Mouse (Mus musculus) midbrain, embryonic 15.5 days (tissue): ENCODE measurements around the gene Acr. TPM values are rescaled to one million over a fixed set of nuclear protein-coding genes. Genes with fewer than 3 reads are reported as not detected.
A peak's percentile ranks its signal among the peaks of the same experiment; 100 is the strongest.

Source experiments
- ATAC-seq: fragments of 200-750 bp; cut with Nextera tagmentation; replicated peaks from 2 replicates; pipeline ENCODE4 v1.8.0; 2017; ENCODE audit warnings: moderate TSS enrichment
- H3K27ac ChIP-seq: fragments of 300-500 bp; sonication (generic); 2 replicates; pipeline ENCODE4 v1.5.1; 2015; ENCODE audit warnings: mild to moderate bottlenecking, inconsistent platforms
- H3K27me3 ChIP-seq: fragments of 300-500 bp; sonication (generic); replicated peaks from 2 replicates; pipeline ENCODE4 v1.6.1; 2015; ENCODE audit warnings: inconsistent platforms
- H3K36me3 ChIP-seq: fragments of 300-500 bp; sonication (generic); replicated peaks from 2 replicates; pipeline ENCODE4 v1.6.1; 2015; ENCODE audit warnings: inconsistent platforms
- H3K4me1 ChIP-seq: fragments of 300-500 bp; sonication (generic); 2 replicates; pipeline ENCODE4 v1.6.1; 2015; ENCODE audit warnings: inconsistent platforms
- H3K4me2 ChIP-seq: fragments of 300-500 bp; sonication (generic); 2 replicates; pipeline ENCODE4 v1.6.1; 2015; ENCODE audit warnings: inconsistent platforms, mild to moderate bottlenecking, moderate library complexity
- H3K4me3 ChIP-seq: fragments of 300-500 bp; sonication (generic); 2 replicates; pipeline ENCODE4 v1.5.1; 2015; ENCODE audit warnings: mild to moderate bottlenecking, inconsistent platforms
- H3K9ac ChIP-seq: fragments of 300-500 bp; sonication (generic); 2 replicates; pipeline ENCODE4 v1.6.1; 2015; ENCODE audit warnings: mild to moderate bottlenecking, inconsistent platforms
- H3K9me3 ChIP-seq: fragments of 300-500 bp; sonication (generic); 2 replicates; pipeline ENCODE4 v1.6.1; 2016; ENCODE audit warnings: inconsistent platforms
- WGBS: fragments of 180-500 bp; shearing (Covaris S2); methylation state at CpG from one replicate; pipeline ENCODE4 v1.1.7; 2015; ENCODE audit warnings: mixed read lengths; 5-methylcytosine and 5-hydroxymethylcytosine counted together
- polyA plus RNA-seq: library from polyadenylated mRNA; unstranded; fragments of >200 nt; fragmentation: Nextera tagmentation; extraction: Ambion mirVana; gene quantifications from 2 replicates; pipeline ENCODE4 v1.2.1, GENCODE M21; 2015

The Acr gene
- polyA plus RNA-seq: 2.4 and 3.2 TPM in 2 replicates

- Histone ChIP-seq H3K9me3 (no peaks in the 10 kb centered on the region), H3K4me2 (no peak within 1 kb of the TSS), H3K4me3 (no peak within 1 kb of the TSS), H3K4me1 (no peaks in the 10 kb centered on the region), H3K27ac (no peak within 1 kb of the TSS), H3K36me3 (no peaks in the 10 kb centered on the region), H3K9ac (no peak within 1 kb of the TSS), H3K27me3 (no peaks in the 10 kb centered on the region)
- WGBS: 87% methylated on average over 6 of the region's 6 CpGs
- no peak for ATAC-seq
These were observed at the start of gene Acr for GRCm38 (mm10) chr15:89568114-89568513. TSS of gene Acr (plus strand) at chr15:89568326.

GRCm38 (mm10) chr15:89521951-89522350 lies 46.2 kb upstream of the Acr start:
- H3K36me3 ChIP-seq: 0 out of 2 replicates have a peak, but pooled peaks cover 6% of the 10 kb centered on the region
- no peak for ATAC-seq
- no peak overlapping the region for H3K4me3 ChIP-seq
- 79% methylated on average over 7 of the region's 7 CpGs for WGBS
- H3K4me1 ChIP-seq: peaks cover 16% of the 10 kb centered on the region; the same call in 1 of the 2 replicates
- no peaks in the 10 kb centered on the region for H3K9me3 ChIP-seq
- H3K27ac ChIP-seq: no peak overlapping the region
- no peak overlapping the region for H3K4me2 ChIP-seq
- no peak overlapping the region for H3K9ac ChIP-seq
- H3K27me3 ChIP-seq: peaks cover 12% of the 10 kb centered on the region

GRCm38 (mm10) chr15:89522566-89523282 lies 45.4 kb upstream of the Acr start:
- WGBS: 89% methylated on average over 10 of the region's 10 CpGs
- peak overlapping the region; percentile 62 for H3K4me3 ChIP-seq
- H3K4me1 ChIP-seq: peaks cover 16% of the 10 kb centered on the region; the same call in 1 of the 2 replicates
- no peak overlapping the region for H3K27ac ChIP-seq
- no peak overlapping the region for H3K9ac ChIP-seq
- no peaks in the 10 kb centered on the region for H3K9me3 ChIP-seq
- H3K4me2 ChIP-seq: peak overlapping the region; percentile 96
- 0 out of 2 replicates have a peak, but pooled peaks cover 6% of the 10 kb centered on the region for H3K36me3 ChIP-seq
- peaks cover 12% of the 10 kb centered on the region for H3K27me3 ChIP-seq
- ATAC-seq: no peak

- H3K4me2 ChIP-seq: peak overlapping the region; percentile 96
- H3K4me1 ChIP-seq: peaks cover 16% of the 10 kb centered on the region; the same call in 1 of the 2 replicates
- ATAC-seq: peak; percentile 53; the same call in 1 of the 2 replicates
- WGBS: 4% methylated on average over 38 of the region's 47 CpGs
- H3K27ac ChIP-seq: no peak overlapping the region
- H3K36me3 ChIP-seq: 0 out of 2 replicates have a peak, but pooled peaks cover 6% of the 10 kb centered on the region
- peaks cover 12% of the 10 kb centered on the region for H3K27me3 ChIP-seq
- no peaks in the 10 kb centered on the region for H3K9me3 ChIP-seq
- H3K9ac ChIP-seq: peak overlapping the region; percentile 45
- peak overlapping the region; percentile 62 for H3K4me3 ChIP-seq
These were observed 44.8 kb upstream of the Acr start for GRCm38 (mm10) chr15:89523283-89523832.

GRCm38 (mm10) chr15:89524001-89524571 lies 44.0 kb upstream of the Acr start:
- Histone ChIP-seq H3K9ac (peak overlapping the region; percentile 59), H3K4me2 (peak overlapping the region; percentile 96), H3K27ac (no peak overlapping the region), H3K4me3 (peak overlapping the region; percentile 62), H3K4me1 (peaks cover 16% of the 10 kb centered on the region; the same call in 1 of the 2 replicates), H3K27me3 (peaks cover 12% of the 10 kb centered on the region), H3K36me3 (0 out of 2 replicates have a peak, but pooled peaks cover 6% of the 10 kb centered on the region), H3K9me3 (no peaks in the 10 kb centered on the region)
- peak; percentile 38; the same call in 1 of the 2 replicates for ATAC-seq
- WGBS: 5% methylated on average over 47 of the region's 52 CpGs

- Histone ChIP-seq H3K9me3 (no peaks in the 10 kb centered on the region), H3K36me3 (0 out of 2 replicates have a peak, but pooled peaks cover 6% of the 10 kb centered on the region), H3K4me3 (peak overlapping the region; percentile 62), H3K4me1 (peaks cover 16% of the 10 kb centered on the region; the same call in 1 of the 2 replicates), H3K27me3 (peaks cover 12% of the 10 kb centered on the region), H3K4me2 (peak overlapping the region; percentile 96), H3K27ac (no peak overlapping the region), H3K9ac (peak overlapping the region; percentile 59)
- WGBS: 71% methylated on average over 8 of the region's 8 CpGs
- ATAC-seq: no peak
These were observed 43.3 kb upstream of the Acr start for GRCm38 (mm10) chr15:89524611-89525415.

GRCm38 (mm10) chr15:89525464-89525863 lies 42.7 kb upstream of the Acr start:
- ATAC-seq: no peak
- Histone ChIP-seq H3K4me2 (no peak overlapping the region), H3K4me3 (no peak overlapping the region), H3K9ac (no peak overlapping the region), H3K36me3 (0 out of 2 replicates have a peak, but pooled peaks cover 6% of the 10 kb centered on the region), H3K27ac (no peak overlapping the region), H3K27me3 (peaks cover 12% of the 10 kb centered on the region), H3K9me3 (no peaks in the 10 kb centered on the region), H3K4me1 (peaks cover 19% of the 10 kb centered on the region; the same call in 1 of the 2 replicates)
- WGBS: 92% methylated on average over 8 of the region's 8 CpGs

GRCm38 (mm10) chr15:89525896-89526295 lies 42.2 kb upstream of the Acr start:
- H3K4me2 ChIP-seq: no peak overlapping the region
- no peak overlapping the region for H3K4me3 ChIP-seq
- peaks cover 12% of the 10 kb centered on the region for H3K27me3 ChIP-seq

GRCm38 (mm10) chr15:89526776-89527325 lies 41.3 kb upstream of the Acr start:
- 0 out of 2 replicates have a peak, but pooled peaks cover 6% of the 10 kb centered on the region for H3K36me3 ChIP-seq
- H3K9me3 ChIP-seq: no peaks in the 10 kb centered on the region
- ATAC-seq: no peak
- H3K27ac ChIP-seq: no peak overlapping the region
- WGBS: 92% methylated on average over 19 of the region's 19 CpGs
- peaks cover 9% of the 10 kb centered on the region for H3K27me3 ChIP-seq
- no peak overlapping the region for H3K9ac ChIP-seq
- H3K4me1 ChIP-seq: peaks cover 23% of the 10 kb centered on the region
- H3K4me3 ChIP-seq: no peak overlapping the region
- no peak overlapping the region for H3K4me2 ChIP-seq

More at GRCm38 (mm10) chr15:89525896-89526295, 42.2 kb upstream of the Acr start:
- no peak for ATAC-seq
- no peak overlapping the region for H3K9ac ChIP-seq
- H3K9me3 ChIP-seq: no peaks in the 10 kb centered on the region
- H3K27ac ChIP-seq: no peak overlapping the region
- 91% methylated on average over 7 of the region's 7 CpGs for WGBS
- H3K36me3 ChIP-seq: 0 out of 2 replicates have a peak, but pooled peaks cover 6% of the 10 kb centered on the region
- peaks cover 19% of the 10 kb centered on the region; the same call in 1 of the 2 replicates for H3K4me1 ChIP-seq

- 0 out of 2 replicates have a peak, but pooled peaks cover 6% of the 10 kb centered on the region for H3K36me3 ChIP-seq
- ATAC-seq: no peak
- WGBS: 81% methylated on average over 7 of the region's 7 CpGs
These were observed 40.7 kb upstream of the Acr start for GRCm38 (mm10) chr15:89527466-89527865.

GRCm38 (mm10) chr15:89528201-89528850 lies 39.8 kb upstream of the Acr start:
- H3K4me3 ChIP-seq: no peak overlapping the region
- no peak for ATAC-seq
- 0 out of 2 replicates have a peak, but pooled peaks cover 6% of the 10 kb centered on the region for H3K36me3 ChIP-seq
- 91% methylated on average over 18 of the region's 18 CpGs for WGBS
- H3K4me2 ChIP-seq: no peak overlapping the region
- no peak overlapping the region for H3K9ac ChIP-seq
- H3K27me3 ChIP-seq: peaks cover 4% of the 10 kb centered on the region
- H3K9me3 ChIP-seq: no peaks in the 10 kb centered on the region
- H3K4me1 ChIP-seq: peaks cover 37% of the 10 kb centered on the region
- H3K27ac ChIP-seq: no peak overlapping the region

More at GRCm38 (mm10) chr15:89527466-89527865, 40.7 kb upstream of the Acr start:
- no peaks in the 10 kb centered on the region for H3K9me3 ChIP-seq
- peaks cover 29% of the 10 kb centered on the region for H3K4me1 ChIP-seq
- H3K27ac ChIP-seq: no peak overlapping the region
- no peak overlapping the region for H3K9ac ChIP-seq
- H3K27me3 ChIP-seq: peaks cover 4% of the 10 kb centered on the region
- H3K4me2 ChIP-seq: no peak overlapping the region
- no peak overlapping the region for H3K4me3 ChIP-seq
